Mouse (Mus musculus) hindbrain, embryonic 11.5 days (tissue): ENCODE results near the gene Stxbp1. TPM values are rescaled to one million over a fixed set of nuclear protein-coding genes. Genes with fewer than 3 reads are reported as not detected.
A peak's percentile ranks its signal among the peaks of the same experiment; 100 is the strongest.

ENCODE experiments used
- ATAC-seq: fragments of 200-750 bp; cut with Nextera tagmentation; 2 replicates; pipeline ENCODE4 v1.8.0; 2017; ENCODE audit warnings: mild to moderate bottlenecking, moderate TSS enrichment, moderate library complexity; ENCODE audit not compliant: low FRiP score
- DNase-seq: peaks from one replicate; pipeline ENCODE4 v3.0.0-alpha.2; 2015; ENCODE audit warnings: low spot score
- H3K27ac ChIP-seq: fragments of 300-500 bp; sonication (generic); 2 replicates; pipeline ENCODE4 v1.5.1; 2014; ENCODE audit warnings: mild to moderate bottlenecking, low read depth, low read length
- H3K27me3 ChIP-seq: fragments of 300-500 bp; sonication (generic); 2 replicates; pipeline ENCODE4 v1.6.1; 2014; ENCODE audit warnings: mild to moderate bottlenecking, low read length, moderate library complexity, mixed read lengths; ENCODE audit not compliant: control insufficient read depth, insufficient read depth
- H3K36me3 ChIP-seq: fragments of 300-500 bp; sonication (generic); 2 replicates; pipeline ENCODE4 v1.6.1; 2014; ENCODE audit warnings: mild to moderate bottlenecking, low read length, moderate library complexity, mixed read lengths; ENCODE audit not compliant: control insufficient read depth, insufficient read depth
- H3K4me1 ChIP-seq: fragments of 300-500 bp; sonication (generic); replicated peaks from 2 replicates; pipeline ENCODE4 v1.6.1; 2014; ENCODE audit warnings: low read length, mixed read lengths; ENCODE audit not compliant: control insufficient read depth, insufficient read depth
- H3K4me2 ChIP-seq: fragments of 300-500 bp; sonication (generic); replicated peaks from 2 replicates; pipeline ENCODE4 v1.6.1; 2014; ENCODE audit warnings: mild to moderate bottlenecking, low read depth, low read length
- H3K4me3 ChIP-seq: fragments of 300-500 bp; sonication (generic); 2 replicates; pipeline ENCODE4 v1.5.1; 2014; ENCODE audit warnings: low read depth, low read length
- H3K9ac ChIP-seq: fragments of 300-500 bp; sonication (generic); 2 replicates; pipeline ENCODE4 v1.6.1; 2014; ENCODE audit warnings: low read depth, low read length
- H3K9me3 ChIP-seq: fragments of 300-500 bp; sonication (generic); 2 replicates; pipeline ENCODE4 v1.6.1; 2016; ENCODE audit warnings: low read length; ENCODE audit not compliant: control insufficient read depth
- WGBS: fragments of 180-500 bp; shearing (Covaris S2); extraction: QIAGEN DNeasy Blood & Tissue Kit; methylation state at CpG from one replicate; pipeline ENCODE4 v1.1.7; 2014; 5-methylcytosine and 5-hydroxymethylcytosine counted together
- polyA plus RNA-seq: library from polyadenylated mRNA; unstranded; fragments of >200 nt; fragmentation: Nextera tagmentation; extraction: Ambion mirVana; gene quantifications from 2 replicates; pipeline ENCODE4 v1.2.1, GENCODE M21; 2014

Stxbp1 gene
- polyA plus RNA-seq, 1 experiment from 2014 or later: 64.7 TPM

DNA sequence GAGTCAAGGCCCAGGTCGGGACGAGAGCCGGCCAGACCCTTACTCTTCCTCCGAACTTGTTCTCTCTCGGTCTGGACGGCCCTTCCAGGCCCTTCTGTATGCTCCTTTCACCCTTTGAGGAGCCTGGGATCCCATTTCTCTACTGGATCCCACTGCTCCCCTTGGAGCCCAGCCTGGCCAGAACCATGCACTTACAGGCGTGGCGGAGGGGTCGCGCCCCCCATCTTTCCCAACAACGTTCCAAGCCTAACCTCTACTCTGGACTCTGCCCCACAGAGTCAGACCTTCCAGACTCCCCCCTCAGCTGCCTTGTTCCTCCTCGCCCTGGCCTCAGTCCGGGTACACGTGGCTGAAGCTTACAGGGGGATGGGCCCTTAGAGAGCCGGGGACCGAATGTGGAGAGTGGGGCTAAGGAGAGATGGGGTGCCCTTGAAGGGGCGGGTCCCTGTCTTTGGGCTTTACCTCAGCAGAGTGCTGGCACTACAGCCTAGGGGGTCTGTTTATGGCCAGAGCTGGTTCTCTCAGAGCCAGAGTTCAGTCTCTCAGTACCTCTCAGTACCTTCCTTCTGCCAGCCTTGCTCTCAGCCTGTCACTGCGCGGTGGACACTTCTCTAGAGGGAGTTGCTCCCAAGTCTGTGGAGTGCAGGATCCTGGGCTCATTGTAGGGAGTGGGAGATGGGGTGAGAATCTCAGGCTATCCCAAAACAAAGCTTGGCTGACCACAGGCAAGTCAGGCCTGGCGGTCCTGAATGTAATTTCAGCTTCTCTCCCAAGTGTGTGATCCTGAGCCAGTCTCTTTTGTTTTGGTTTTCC is 29.7 kb upstream of the Stxbp1 start:
- Histone ChIP-seq H3K27ac (peak overlapping the region; percentile 88; the same call in 1 of the 2 replicates), H3K4me2 (peak overlapping the region; percentile 94), H3K9ac (peak overlapping the region; percentile 96), H3K27me3 (no peaks in the 10 kb centered on the region), H3K36me3 (no peaks in the 10 kb centered on the region), H3K4me1 (peaks cover 28% of the 10 kb centered on the region), H3K4me3 (peak overlapping the region; percentile 69), H3K9me3 (no peaks in the 10 kb centered on the region)
- WGBS: 1% methylated on average over 20 of the region's 20 CpGs
- no peak for DNase-seq
- ATAC-seq: peak; percentile 38

DNA sequence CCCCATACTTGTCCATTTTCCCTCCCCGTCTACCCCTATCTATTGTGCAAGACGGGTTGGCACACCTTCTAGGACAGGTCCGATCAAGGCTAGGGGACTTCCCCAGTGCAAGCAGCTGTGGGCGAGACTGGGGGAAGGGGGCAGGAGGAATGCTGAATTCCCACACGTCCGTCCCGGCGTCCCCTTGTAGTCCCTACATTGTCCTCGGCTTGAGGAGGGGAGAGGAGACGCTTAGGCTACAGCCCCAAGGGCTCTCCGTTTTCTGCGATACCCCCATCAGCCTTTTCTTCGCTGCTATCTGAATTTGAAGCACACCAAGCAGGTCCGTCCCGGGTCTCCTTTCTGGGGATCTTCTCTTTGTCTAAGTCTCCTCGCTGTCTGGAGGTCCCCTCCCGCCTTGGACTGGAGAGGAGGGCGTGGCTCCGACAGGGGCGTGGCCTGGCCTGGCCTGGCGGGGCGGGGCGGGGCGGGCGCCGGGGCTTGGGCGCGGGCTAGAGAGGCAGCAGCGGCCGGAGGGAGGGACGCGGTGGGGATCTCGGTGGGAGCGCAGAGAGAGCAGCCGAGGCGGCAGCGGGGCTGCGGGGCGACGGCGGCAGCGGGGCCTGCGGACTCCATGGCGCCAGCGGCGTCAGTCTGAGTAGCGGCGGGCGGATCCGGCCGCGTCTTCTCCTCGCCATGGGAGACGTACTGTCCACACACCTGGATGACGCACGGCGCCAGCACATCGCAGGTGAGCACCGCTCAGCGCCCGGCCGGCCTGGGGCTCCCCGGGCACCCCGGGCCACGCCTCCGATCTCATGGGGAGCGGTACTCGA is 28.8 kb upstream of the Stxbp1 start, which contains the start of gene Fam129b:
Fam129b (plus strand) TSS at position 440 of the 815 bp plus-strand sequence.
- H3K9ac ChIP-seq: peak within 1 kb of the TSS; percentile 96
- no peaks in the 10 kb centered on the region for H3K27me3 ChIP-seq
- H3K36me3 ChIP-seq: no peaks in the 10 kb centered on the region
- DNase-seq: peak; percentile 94
- peak; percentile 92 for ATAC-seq
- under 1% methylated on average over 64 of the region's 68 CpGs for WGBS
- no peaks in the 10 kb centered on the region for H3K9me3 ChIP-seq
- peak within 1 kb of the TSS; percentile 69 for H3K4me3 ChIP-seq
- peak within 1 kb of the TSS; percentile 94 for H3K4me2 ChIP-seq
- H3K4me1 ChIP-seq: peaks cover 21% of the 10 kb centered on the region
- H3K27ac ChIP-seq: peak within 1 kb of the TSS; percentile 88

DNA sequence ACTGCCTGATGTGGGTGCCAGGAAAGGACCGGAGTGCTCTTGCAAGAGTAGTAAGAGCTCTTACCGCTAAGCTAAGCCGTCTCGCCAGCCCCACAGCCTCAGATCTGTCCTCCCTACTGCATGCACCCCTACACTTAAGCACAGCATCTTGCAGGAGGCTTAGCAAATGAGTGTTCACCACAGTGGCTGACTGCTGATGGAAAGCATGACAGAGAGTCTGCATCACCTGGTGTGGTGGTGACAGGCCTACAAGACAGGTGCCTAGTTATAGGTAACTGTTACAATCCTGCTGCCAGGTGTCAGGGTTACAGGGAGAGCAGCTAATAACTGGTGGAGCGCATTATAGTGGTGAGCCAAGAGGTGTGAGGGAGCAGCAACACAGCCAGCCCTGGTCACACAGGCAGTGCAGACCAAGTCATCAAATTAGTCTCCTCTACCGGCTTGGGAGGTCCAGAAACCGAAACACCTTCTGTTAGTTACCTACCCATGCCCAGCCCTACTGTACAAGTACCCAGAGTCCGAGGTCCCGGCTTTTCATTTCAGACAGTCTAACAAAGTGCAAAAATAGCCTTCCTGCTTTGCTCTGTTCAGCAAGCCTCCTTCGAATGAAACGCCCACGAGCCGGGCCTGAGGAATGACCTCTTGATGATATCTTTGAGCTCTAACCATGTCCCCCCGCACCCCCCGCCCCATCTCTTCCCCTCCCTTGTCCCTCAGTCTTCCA is 28.1 kb upstream of the Stxbp1 start:
- DNase-seq (no peak), ATAC-seq (peak; percentile 13)

DNA sequence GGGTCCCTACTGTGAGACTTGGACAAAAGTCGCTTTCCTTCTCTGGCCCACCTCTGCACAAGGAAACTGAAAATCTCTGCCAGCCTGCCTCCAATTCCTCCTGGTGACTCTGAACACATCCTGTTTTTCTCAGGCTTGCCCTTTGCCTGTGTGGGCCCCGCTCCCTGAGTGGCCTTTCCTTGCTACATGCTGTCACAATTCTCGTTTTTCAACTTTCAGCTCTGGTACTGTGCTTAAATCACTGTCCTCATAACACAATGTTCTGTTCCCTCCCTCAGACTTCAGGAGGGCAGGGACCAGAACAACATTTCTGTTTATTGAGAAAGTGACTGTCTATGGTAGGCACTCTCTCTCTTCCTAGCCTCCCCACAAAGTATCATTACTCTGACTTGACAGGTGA is 27.0 kb upstream of the Stxbp1 start:
- H3K27me3 ChIP-seq: no peaks in the 10 kb centered on the region
- ATAC-seq (no peak), DNase-seq (no peak)
- WGBS: 71% methylated on average over 3 of the region's 3 CpGs
- H3K36me3 ChIP-seq: no peaks in the 10 kb centered on the region
- no peak overlapping the region for H3K9ac ChIP-seq
- no peaks in the 10 kb centered on the region for H3K9me3 ChIP-seq
- H3K27ac ChIP-seq: peak overlapping the region; percentile 13; the same call in 1 of the 2 replicates
- H3K4me1 ChIP-seq: peaks cover 17% of the 10 kb centered on the region
- H3K4me3 ChIP-seq: no peak overlapping the region
- no peak overlapping the region for H3K4me2 ChIP-seq

More for the DNA sequence above, 28.1 kb upstream of the Stxbp1 start:
- peak overlapping the region; percentile 69 for H3K4me3 ChIP-seq
- H3K4me2 ChIP-seq: peak overlapping the region; percentile 94
- peak overlapping the region; percentile 96 for H3K9ac ChIP-seq
- H3K36me3 ChIP-seq: no peaks in the 10 kb centered on the region
- H3K27me3 ChIP-seq: no peaks in the 10 kb centered on the region
- H3K27ac ChIP-seq: peak overlapping the region; percentile 88
- peaks cover 17% of the 10 kb centered on the region for H3K4me1 ChIP-seq
- 15% methylated on average over 15 of the region's 15 CpGs for WGBS
- no peaks in the 10 kb centered on the region for H3K9me3 ChIP-seq

DNA sequence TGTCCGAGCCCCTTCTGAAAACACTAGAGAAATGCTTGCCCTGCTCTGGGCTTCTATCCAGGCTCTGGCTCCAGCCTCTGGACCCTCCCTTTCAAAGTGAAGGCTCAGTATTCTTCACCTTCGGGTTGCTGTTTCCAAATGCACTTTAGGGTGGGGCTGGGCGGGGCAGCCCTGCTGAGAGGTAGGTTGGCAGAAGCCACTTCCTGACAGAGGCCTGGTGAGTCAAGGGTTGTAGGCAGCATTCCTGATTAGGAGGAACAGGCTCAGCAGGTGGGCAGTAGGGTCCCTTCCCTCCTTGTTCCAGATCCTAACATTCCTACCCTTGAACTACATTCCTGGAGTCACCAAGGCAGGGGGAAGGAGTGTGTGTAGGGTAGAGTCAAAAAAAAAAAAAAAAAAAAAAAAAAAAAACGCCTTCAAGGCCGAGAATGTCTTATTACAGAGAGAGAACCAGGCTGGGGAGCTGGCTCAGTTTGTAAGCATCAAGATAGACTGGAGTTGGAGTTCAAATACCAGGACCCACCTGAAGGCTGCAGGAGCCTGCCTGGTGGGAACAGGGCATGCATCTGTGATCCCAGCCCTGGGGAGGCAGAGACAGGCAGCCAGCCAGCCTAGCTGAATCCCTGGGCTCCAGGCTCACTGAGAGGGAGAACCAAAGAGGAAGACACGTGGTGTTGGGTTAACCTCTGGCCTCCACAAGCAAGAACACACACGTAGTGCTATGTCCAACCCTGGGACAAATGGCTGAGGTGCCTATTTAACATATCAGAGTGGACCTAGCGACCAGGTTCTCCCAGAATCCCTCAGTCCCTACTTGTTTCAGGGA is 23.4 kb upstream of the Stxbp1 start:
- no peak overlapping the region for H3K4me3 ChIP-seq
- DNase-seq (no peak), ATAC-seq (no peak)
- H3K9ac ChIP-seq: no peak overlapping the region
- WGBS: 47% methylated on average over 8 of the region's 8 CpGs
- no peak overlapping the region for H3K4me2 ChIP-seq
- H3K27me3 ChIP-seq: no peaks in the 10 kb centered on the region
- peaks cover 6% of the 10 kb centered on the region for H3K4me1 ChIP-seq
- H3K27ac ChIP-seq: no peak overlapping the region
- H3K9me3 ChIP-seq: no peaks in the 10 kb centered on the region
- H3K36me3 ChIP-seq: no peaks in the 10 kb centered on the region

DNA sequence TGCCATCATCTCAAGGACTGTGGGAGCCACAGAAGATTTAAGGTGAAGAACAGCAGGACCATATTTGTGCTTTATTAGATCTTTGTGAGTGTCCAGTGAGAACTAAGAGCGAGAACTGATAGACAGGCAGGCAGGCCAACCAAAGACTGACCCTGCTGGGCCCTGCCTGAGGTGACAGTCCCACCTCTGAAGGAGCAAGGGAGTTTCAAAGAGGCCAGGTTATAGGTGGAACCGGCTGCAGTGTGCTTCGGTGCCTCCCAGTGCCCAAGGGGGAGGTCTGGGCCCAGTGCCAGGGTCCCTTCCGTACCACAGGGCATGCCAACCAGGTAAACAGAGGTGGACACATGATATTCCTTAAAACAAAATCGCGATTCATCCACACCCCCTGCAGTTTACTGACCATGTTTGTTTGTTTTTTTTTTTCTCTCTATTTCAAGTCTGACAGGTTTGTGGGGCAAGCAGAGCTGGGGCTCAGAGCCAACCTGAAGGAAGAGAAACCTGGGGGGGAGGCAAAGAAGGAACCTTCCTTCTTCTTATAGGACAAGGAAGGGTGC is 22.8 kb upstream of the Stxbp1 start:
- 62% methylated on average over 6 of the region's 6 CpGs for WGBS

DNA sequence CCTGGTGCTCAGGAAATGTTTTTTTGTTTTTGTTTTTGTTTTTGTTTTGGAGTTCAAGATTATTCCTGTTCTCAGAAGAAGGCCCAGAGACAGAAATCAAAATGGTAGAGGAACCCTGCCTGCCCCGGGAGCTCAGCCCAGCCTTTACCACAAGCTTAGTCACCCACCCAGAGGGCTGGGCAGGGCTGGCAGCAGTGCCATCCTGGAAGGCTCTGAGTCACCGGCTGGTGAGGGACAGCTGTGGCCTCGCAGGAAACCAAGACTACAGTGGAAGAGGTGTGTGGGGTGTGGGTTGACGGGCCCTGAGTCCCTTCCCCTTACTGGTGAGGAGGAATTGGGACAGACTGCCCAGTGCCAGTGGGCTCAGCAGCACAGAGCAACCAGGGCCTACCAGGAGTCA is 20.3 kb upstream of the Stxbp1 start:
- Histone ChIP-seq H3K36me3 (no peaks in the 10 kb centered on the region), H3K27ac (no peak overlapping the region), H3K9me3 (no peaks in the 10 kb centered on the region), H3K4me3 (no peak overlapping the region), H3K4me2 (no peak overlapping the region), H3K27me3 (no peaks in the 10 kb centered on the region), H3K9ac (no peak overlapping the region), H3K4me1 (no peaks in the 10 kb centered on the region)
- ATAC-seq (no peak), DNase-seq (no peak)
- 87% methylated on average over 4 of the region's 4 CpGs for WGBS

More for the DNA sequence above, 22.8 kb upstream of the Stxbp1 start:
- H3K27me3 ChIP-seq: no peaks in the 10 kb centered on the region
- no peak for DNase-seq
- H3K36me3 ChIP-seq: no peaks in the 10 kb centered on the region
- H3K9ac ChIP-seq: no peak overlapping the region
- no peak for ATAC-seq
- H3K4me2 ChIP-seq: no peak overlapping the region
- no peak overlapping the region for H3K4me3 ChIP-seq
- peaks cover under 1% of the 10 kb centered on the region for H3K4me1 ChIP-seq
- H3K9me3 ChIP-seq: no peaks in the 10 kb centered on the region
- no peak overlapping the region for H3K27ac ChIP-seq
